Mouse (Mus musculus): Measurements from ENCODE around the gene Plpp2. TPM values are rescaled to one million over a fixed set of nuclear protein-coding genes. Genes with fewer than 3 reads are reported as not detected.

Plpp2 gene
- polyA plus RNA-seq, 1 experiment from 2014 or later, result 17.0 TPM

DNA sequence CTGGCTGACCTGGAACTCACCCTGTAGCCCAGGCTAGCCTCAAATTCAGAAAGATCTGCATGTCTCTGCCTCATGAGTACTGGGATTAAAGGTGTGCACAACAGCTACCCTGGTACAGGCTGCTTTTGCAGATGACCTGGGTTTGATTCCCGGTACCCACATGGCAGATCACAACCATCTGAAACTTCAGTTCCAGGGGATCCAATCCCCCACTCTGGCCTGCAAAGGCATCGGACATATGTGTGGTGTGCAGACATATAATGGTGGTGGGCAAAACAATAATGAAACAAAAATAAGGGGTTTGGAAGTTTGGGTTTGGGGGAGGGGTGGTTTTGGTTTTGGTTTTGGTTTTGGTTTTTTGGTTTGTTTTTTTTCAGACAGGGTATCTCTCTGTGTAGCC is 37.7 kb upstream of the Plpp2 start:
- 83% methylated on average over 2 of the region's 2 CpGs for WGBS
- no peaks in the 10 kb centered on the region for H3K27me3 ChIP-seq
- H3K4me3 ChIP-seq, result no peak overlapping the region
- H3K4me1 ChIP-seq, result no peaks in the 10 kb centered on the region
- H3K4me2 ChIP-seq (replicated peaks), result no peak overlapping the region
- H3K9me3 ChIP-seq, result 0 out of 2 replicates have a peak, but pooled peaks cover 4% of the 10 kb centered on the region
- H3K36me3 ChIP-seq, result no peaks in the 10 kb centered on the region
- H3K9ac ChIP-seq, result no peak overlapping the region
- H3K27ac ChIP-seq, result no peak overlapping the region
- no peak for ATAC-seq (ENCODE audit: insufficient number of reproducible peaks, insufficient read depth, low FRiP score, low TSS enrichment)

DNA sequence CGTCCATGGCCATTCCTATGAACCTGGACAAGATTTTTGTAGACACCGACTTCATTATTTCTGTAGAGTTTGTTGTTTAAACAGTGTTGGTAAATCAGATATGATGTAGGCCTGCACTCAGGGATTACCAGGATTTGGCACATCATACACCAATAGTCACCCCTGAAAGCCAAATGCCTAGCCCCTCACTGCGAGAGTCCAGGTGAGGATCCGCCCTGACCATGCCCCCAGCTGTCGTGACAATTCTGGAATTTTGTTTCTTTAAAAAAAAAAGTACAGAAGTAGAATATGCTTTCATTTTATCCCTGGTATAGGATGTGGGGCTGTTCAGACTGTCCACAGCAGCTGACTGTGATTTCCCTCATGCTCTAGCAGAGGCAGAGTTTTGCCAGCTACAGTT is 36.3 kb upstream of the Plpp2 start:
- Histone ChIP-seq H3K4me1 (no peaks in the 10 kb centered on the region), H3K4me2 (replicated peaks) (no peak overlapping the region), H3K36me3 (no peaks in the 10 kb centered on the region), H3K4me3 (no peak overlapping the region), H3K9ac (no peak overlapping the region), H3K27ac (no peak overlapping the region), H3K27me3 (no peaks in the 10 kb centered on the region), H3K9me3 (0 out of 2 replicates have a peak, but pooled peaks cover 4% of the 10 kb centered on the region)
- 87% methylated on average over 5 of the region's 5 CpGs for WGBS
- ATAC-seq (ENCODE audit: insufficient number of reproducible peaks, insufficient read depth, low FRiP score, low TSS enrichment), result no peak

DNA sequence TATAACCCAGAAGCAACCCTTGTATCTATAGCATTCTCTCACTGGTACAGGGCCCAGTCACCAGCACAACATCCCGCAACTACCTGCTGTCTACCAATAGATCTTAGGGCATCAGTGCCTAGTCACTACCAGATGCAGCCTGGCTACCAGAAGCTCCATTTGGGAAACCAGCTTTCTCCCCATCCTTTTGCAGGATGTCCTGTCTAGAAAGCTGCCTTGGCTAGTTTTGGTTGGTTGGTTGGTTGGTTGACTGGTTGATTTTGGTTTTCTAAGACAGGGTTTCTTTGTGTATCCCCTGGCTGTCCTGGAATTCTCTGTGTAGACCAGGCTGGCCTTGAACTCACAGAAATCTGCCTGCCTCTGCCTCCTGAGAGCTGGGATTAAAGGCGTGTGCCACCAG is 26.1 kb upstream of the Plpp2 start:
- H3K27me3 ChIP-seq, result no peaks in the 10 kb centered on the region
- no peak overlapping the region for H3K4me3 ChIP-seq
- no peak for ATAC-seq (ENCODE audit: insufficient number of reproducible peaks, insufficient read depth, low FRiP score, low TSS enrichment)
- WGBS, result 87% methylated on average over 2 of the region's 2 CpGs
- H3K4me2 ChIP-seq (replicated peaks), result no peak overlapping the region
- H3K27ac ChIP-seq, result no peak overlapping the region
- 0 out of 2 replicates have a peak, but pooled peaks cover 4% of the 10 kb centered on the region for H3K4me1 ChIP-seq
- no peaks in the 10 kb centered on the region for H3K9me3 ChIP-seq
- no peak overlapping the region for H3K9ac ChIP-seq
- H3K36me3 ChIP-seq, result no peaks in the 10 kb centered on the region

DNA sequence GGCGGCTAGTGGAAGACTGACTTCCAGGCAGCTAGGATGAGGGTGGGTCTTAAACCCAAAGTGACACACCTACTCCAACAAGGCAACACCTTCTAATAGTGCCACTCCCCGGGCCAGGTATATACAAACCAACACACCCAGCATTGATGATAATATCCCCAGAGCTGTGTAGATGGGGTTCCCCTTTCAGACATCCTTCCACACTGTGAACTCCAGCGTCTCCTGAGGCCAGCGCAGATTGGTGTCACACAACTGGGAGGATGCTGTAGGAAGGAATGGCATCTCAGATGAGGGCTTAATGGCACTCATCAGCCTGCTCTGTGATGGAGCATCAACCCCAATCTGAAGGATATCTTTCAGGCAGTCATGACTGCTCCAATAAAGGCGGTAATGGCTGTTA is 23.9 kb upstream of the Plpp2 start:
- ATAC-seq (ENCODE audit: insufficient number of reproducible peaks, insufficient read depth, low FRiP score, low TSS enrichment), result no peak
- H3K4me3 ChIP-seq, result no peak overlapping the region
- no peaks in the 10 kb centered on the region for H3K27me3 ChIP-seq
- 92% methylated on average over 5 of the region's 5 CpGs for WGBS
- H3K9me3 ChIP-seq, result no peaks in the 10 kb centered on the region
- H3K9ac ChIP-seq, result no peak overlapping the region
- H3K27ac ChIP-seq, result no peak overlapping the region
- H3K4me2 ChIP-seq (replicated peaks), result no peak overlapping the region
- H3K4me1 ChIP-seq, result peaks cover 20% of the 10 kb centered on the region
- no peaks in the 10 kb centered on the region for H3K36me3 ChIP-seq

DNA sequence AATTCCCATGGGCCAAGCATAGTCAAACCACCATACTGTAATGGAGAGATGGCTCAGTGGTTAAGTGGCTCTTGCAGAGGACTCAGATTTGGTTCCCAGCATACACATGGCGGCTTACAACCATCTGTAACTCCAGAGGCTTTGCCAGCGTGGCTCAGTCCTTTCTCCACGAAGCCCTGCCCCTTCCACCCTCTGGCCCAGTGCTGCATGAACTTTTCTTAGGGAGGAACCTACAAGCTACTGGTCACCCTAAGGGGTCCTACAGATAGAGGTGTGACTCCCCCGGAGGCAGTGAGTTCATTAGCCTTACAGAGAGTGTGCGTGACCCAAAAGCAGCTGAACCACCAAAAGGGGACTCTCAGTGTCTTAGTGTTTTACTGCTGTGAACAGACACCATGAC is 23.4 kb upstream of the Plpp2 start:
- H3K27ac ChIP-seq, result no peak overlapping the region

DNA sequence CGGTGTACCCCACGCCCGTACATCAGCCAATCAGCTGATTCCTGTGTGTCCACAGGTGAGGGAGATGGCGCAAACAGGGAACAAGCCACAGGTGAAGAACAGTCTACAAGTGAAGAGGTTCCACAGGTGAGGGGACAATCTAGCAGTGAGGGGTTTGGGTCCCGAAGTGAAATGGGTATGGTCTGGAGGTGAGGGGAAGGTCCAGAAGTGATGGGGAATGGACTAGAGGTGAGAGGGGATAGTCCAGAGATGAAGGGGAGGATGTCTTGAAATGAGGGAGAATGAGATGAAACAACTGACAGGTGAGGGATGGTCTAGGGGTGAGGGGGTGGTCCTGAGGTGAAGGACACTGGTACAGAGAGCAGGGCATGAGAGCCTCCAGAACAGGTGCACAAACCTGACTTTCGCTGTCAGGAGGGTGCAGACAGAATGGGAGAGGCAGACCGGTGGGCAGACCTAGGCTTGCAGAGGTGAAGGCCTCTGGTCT is 21.7 kb upstream of the Plpp2 start:
- no peak for ATAC-seq (ENCODE audit: insufficient number of reproducible peaks, insufficient read depth, low FRiP score, low TSS enrichment)

More for the DNA sequence above, 23.4 kb upstream of the Plpp2 start:
- Histone ChIP-seq H3K27me3 (no peaks in the 10 kb centered on the region), H3K4me1 (peaks cover 26% of the 10 kb centered on the region), H3K36me3 (no peaks in the 10 kb centered on the region), H3K4me3 (no peak overlapping the region), H3K9ac (no peak overlapping the region), H3K9me3 (no peaks in the 10 kb centered on the region), H3K4me2 (replicated peaks) (no peak overlapping the region)
- WGBS, result 90% methylated on average over 5 of the region's 5 CpGs
- no peak for ATAC-seq (ENCODE audit: insufficient number of reproducible peaks, insufficient read depth, low FRiP score, low TSS enrichment)

DNA sequence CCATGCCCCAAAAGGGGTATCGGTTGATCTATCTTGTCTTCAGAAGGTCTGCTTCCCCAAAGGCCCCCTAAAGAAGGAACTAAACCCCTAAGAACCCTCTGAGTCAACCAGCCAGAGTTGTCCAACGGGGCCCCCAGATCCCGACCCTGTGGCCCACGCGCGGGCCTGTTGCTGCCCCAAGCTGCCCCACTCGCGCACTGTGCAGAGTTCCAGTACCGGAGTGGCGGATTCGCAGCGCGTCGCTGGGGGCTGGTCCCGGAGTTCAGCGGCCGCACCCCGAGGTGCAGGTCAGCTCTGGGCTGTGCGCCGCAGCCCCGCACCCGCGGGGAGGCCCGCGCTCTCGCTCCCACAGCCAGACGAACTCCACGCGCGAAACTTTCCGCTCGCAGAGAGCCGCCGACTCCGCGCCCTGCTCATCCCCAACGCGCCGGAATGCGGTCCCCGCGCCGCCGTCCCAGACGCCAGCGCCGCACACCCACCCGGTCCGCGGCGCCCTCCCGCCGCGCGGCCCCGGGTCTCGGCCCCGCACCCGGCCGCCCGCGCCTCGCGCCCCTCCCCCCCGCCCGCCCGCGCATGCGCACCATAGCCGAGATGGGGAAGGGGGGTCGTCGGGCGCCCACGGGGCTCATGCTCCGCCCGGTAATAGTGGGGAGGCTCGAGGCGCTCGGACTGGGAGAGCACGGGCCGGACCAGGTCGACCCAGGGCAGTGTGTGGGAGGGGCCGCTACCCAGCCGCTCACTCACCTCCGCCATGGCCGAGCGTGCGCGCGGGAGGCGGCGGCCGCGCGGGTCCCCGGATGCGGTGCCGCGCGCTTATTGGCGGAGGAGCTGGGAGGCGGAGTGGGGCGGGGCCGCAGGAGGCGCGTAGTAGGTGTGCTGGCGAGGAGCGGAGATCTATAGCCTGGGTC is 21.0 kb upstream of the Plpp2 start, which contains the start of gene Mier2:
TSS of gene Mier2 (minus strand) at position 870 of the 908 bp plus-strand sequence.
- Histone ChIP-seq H3K4me1 (peaks cover 27% of the 10 kb centered on the region), H3K4me2 (replicated peaks) (peak within 1 kb of the TSS; percentile 83), H3K9me3 (no peaks in the 10 kb centered on the region), H3K36me3 (peaks cover 12% of the 10 kb centered on the region), H3K27me3 (no peaks in the 10 kb centered on the region), H3K9ac (peak within 1 kb of the TSS; percentile 98), H3K4me3 (peak within 1 kb of the TSS; percentile 97), H3K27ac (peak within 1 kb of the TSS; percentile 72)
- under 1% methylated on average over 90 of the region's 108 CpGs for WGBS
- ATAC-seq (ENCODE audit: insufficient number of reproducible peaks, insufficient read depth, low FRiP score, low TSS enrichment), result peak; percentile 83

More for the DNA sequence above, 21.7 kb upstream of the Plpp2 start:
- Histone ChIP-seq H3K27ac (no peak overlapping the region; the same call in 1 of the 2 replicates), H3K9ac (peak overlapping the region; percentile 98), H3K36me3 (peaks cover 5% of the 10 kb centered on the region), H3K27me3 (no peaks in the 10 kb centered on the region), H3K4me2 (replicated peaks) (peak overlapping the region; percentile 83), H3K9me3 (no peaks in the 10 kb centered on the region), H3K4me1 (peaks cover 27% of the 10 kb centered on the region), H3K4me3 (peak overlapping the region; percentile 97)
- 22% methylated on average over 7 of the region's 7 CpGs for WGBS

DNA sequence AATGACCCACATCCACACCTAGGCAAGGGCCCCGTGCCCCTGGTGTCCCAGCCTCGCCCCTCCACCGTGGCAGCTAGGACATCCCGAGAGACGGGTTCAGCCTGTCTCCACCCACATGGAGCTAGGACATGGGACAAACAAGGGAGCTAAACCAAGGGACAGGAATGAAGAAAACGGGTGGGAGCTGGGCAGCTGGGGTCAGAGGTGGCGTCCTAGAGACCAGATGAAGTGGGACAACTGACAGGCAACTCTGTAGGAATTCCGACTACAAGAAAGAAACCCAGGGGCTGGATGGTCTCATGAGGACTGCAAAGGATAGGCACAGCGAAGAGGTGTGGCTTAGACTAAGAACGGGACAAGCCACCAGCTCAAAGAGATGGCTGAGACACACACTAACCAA is 20.1 kb upstream of the Plpp2 start:
- no peaks in the 10 kb centered on the region for H3K27me3 ChIP-seq
- WGBS, result 32% methylated on average over 10 of the region's 10 CpGs
- H3K36me3 ChIP-seq, result peaks cover 21% of the 10 kb centered on the region
- H3K4me3 ChIP-seq, result peak overlapping the region; percentile 97
- no peak overlapping the region for H3K27ac ChIP-seq
- peak overlapping the region; percentile 98 for H3K9ac ChIP-seq
- peaks cover 27% of the 10 kb centered on the region for H3K4me1 ChIP-seq
- H3K9me3 ChIP-seq, result no peaks in the 10 kb centered on the region
- peak overlapping the region; percentile 83 for H3K4me2 ChIP-seq (replicated peaks)
- ATAC-seq (ENCODE audit: insufficient number of reproducible peaks, insufficient read depth, low FRiP score, low TSS enrichment), result no peak

DNA sequence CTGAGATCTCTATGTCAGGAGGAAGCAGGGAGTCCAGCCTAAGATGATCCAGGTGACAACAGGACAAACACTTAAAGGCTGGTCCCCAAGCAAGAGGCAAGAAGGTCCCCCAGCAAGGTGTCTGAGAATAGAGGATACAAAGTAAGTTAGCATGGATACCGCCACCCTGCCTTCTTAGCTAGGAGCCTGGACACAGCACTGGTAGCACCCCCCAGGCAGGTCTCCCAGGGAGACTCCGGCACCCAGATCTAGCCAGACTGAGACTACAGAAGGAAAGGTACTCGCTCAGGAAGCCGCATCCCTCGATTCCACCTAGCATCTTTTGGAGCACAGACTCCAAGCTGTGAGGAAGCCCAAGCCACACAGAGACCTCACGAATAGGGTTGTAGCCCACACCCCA is 19.6 kb upstream of the Plpp2 start:
- Histone ChIP-seq H3K9ac (0 out of 2 replicates have a peak overlapping the region, but pooled peaks have one; percentile 98), H3K36me3 (peaks cover 26% of the 10 kb centered on the region), H3K4me2 (replicated peaks) (peak overlapping the region; percentile 83), H3K4me3 (peak overlapping the region; percentile 97), H3K27ac (no peak overlapping the region), H3K9me3 (no peaks in the 10 kb centered on the region), H3K4me1 (peaks cover 27% of the 10 kb centered on the region), H3K27me3 (no peaks in the 10 kb centered on the region)
- WGBS, result 91% methylated on average over 6 of the region's 6 CpGs
- no peak for ATAC-seq (ENCODE audit: insufficient number of reproducible peaks, insufficient read depth, low FRiP score, low TSS enrichment)

DNA sequence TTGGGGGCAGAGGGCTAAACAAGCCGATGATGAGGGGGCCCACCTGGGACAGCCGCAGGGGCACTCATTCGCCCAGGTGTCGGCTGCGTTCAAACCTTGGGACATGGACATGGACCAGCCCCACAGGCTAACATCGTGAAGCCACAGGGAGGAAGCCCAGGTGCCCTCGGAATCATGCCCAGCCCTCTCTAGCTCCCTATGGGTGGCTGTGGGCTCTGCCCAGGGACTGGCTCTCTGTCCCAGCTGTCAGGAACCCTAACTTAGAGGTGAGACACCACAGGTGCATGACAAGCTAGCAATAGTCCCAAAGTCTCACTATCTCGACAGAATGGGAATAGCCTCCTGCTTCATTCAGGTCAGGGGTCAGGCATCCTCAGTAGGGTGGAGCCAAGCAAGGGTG is 18.9 kb upstream of the Plpp2 start:
- Histone ChIP-seq H3K4me2 (replicated peaks) (0 out of 2 replicates have a peak overlapping the region, but pooled peaks have one; percentile 83), H3K4me1 (peaks cover 27% of the 10 kb centered on the region)
- WGBS, result 87% methylated on average over 8 of the region's 8 CpGs

DNA sequence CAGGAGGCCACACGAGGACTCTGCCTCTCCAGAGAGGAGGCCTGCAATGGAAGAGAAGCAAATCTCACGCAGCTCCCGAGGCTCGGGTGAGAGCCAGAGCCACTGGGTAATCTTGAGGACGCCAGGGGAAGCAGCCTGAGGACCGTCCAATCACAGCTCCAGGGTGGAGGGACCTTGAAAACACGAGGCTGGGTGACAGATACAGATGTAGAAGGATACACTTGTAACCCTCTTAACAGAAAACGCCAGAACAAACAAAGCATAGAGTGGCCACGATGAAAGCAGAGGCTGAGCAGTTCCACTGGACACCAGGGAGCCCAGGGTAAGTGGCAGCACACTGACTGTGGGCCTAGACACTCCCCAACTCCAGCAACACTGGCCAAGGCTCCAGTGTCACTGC is 16.8 kb upstream of the Plpp2 start:
- WGBS, result 84% methylated on average over 9 of the region's 9 CpGs

More for the DNA sequence above, 18.9 kb upstream of the Plpp2 start:
- no peak overlapping the region for H3K27ac ChIP-seq
- H3K36me3 ChIP-seq, result peaks cover 32% of the 10 kb centered on the region
- H3K9ac ChIP-seq, result no peak overlapping the region
- no peak overlapping the region for H3K4me3 ChIP-seq
- no peak for ATAC-seq (ENCODE audit: insufficient number of reproducible peaks, insufficient read depth, low FRiP score, low TSS enrichment)
- no peaks in the 10 kb centered on the region for H3K9me3 ChIP-seq
- no peaks in the 10 kb centered on the region for H3K27me3 ChIP-seq

More for the DNA sequence above, 16.8 kb upstream of the Plpp2 start:
- no peaks in the 10 kb centered on the region for H3K9me3 ChIP-seq
- H3K27me3 ChIP-seq, result no peaks in the 10 kb centered on the region
- H3K27ac ChIP-seq, result no peak overlapping the region
- peaks cover 27% of the 10 kb centered on the region for H3K4me1 ChIP-seq
- peaks cover 54% of the 10 kb centered on the region for H3K36me3 ChIP-seq
- H3K9ac ChIP-seq, result no peak overlapping the region
- no peak overlapping the region for H3K4me3 ChIP-seq
- no peak for ATAC-seq (ENCODE audit: insufficient number of reproducible peaks, insufficient read depth, low FRiP score, low TSS enrichment)
- no peak overlapping the region for H3K4me2 ChIP-seq (replicated peaks)

All from embryonic facial prominence, embryonic 12.5 days (tissue).